Mouse (Mus musculus): ENCODE data around the gene Plekhg6. TPM values are rescaled to one million over a fixed set of nuclear protein-coding genes. Genes with fewer than 3 reads are reported as not detected.

Gene Plekhg6
- polyA plus RNA-seq, 1 experiment from 2014 or later, result 6.3 TPM

DNA sequence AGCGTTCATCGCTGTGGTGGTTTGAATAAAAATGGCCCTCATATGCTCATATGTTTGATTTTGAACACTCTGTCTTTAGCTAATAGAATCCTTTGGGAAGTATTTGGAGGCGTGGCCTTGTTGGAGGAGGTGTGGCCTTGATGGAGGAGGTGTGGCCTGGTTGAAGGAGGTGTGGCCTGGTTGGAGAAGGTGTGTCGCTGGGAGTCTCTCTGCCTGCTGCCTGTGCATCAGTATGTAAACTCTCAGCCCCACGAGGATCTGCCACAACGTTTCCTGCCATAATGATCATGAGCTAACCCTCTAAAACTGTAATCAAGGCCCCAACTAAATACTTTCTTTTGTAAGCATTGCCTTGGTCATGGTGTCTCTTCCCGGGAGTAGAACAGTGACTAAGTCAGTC, 26.6 kb upstream of the Plekhg6 start:
- Histone ChIP-seq H3K4me2 (ENCODE audit: low read depth, low read length) (no peak overlapping the region), H3K27ac (ENCODE audit: low read length) (no peak overlapping the region), H3K36me3 (ENCODE audit: control insufficient read depth, insufficient read depth, low read length) (no peaks in the 10 kb centered on the region), H3K27me3 (ENCODE audit: control insufficient read depth, insufficient read depth, low read length) (no peaks in the 10 kb centered on the region), H3K9me3 (replicated peaks; ENCODE audit: control insufficient read depth, low read length) (0 out of 2 replicates have a peak, but pooled peaks cover 4% of the 10 kb centered on the region), H3K4me3 (replicated peaks; ENCODE audit: low read length) (no peak overlapping the region), H3K9ac (ENCODE audit: low read length) (no peak overlapping the region), H3K4me1 (ENCODE audit: control insufficient read depth, insufficient read depth, low read length) (peaks cover 11% of the 10 kb centered on the region; the same call in 1 of the 2 replicates)
- 76% methylated on average over 7 of the region's 7 CpGs for WGBS
- ATAC-seq (ENCODE audit: insufficient read depth, low FRiP score), result no peak

GRCm38 (mm10) chr6:125405461-125406382, 25.1 kb upstream of the Plekhg6 start:
- 0 out of 2 replicates have a peak, but pooled peaks cover 4% of the 10 kb centered on the region for H3K9me3 ChIP-seq (replicated peaks; ENCODE audit: control insufficient read depth, low read length)
- 0 out of 2 replicates have a peak, but pooled peaks have one; percentile 7 for ATAC-seq (ENCODE audit: insufficient read depth, low FRiP score)
- no peak overlapping the region for H3K4me3 ChIP-seq (replicated peaks; ENCODE audit: low read length)
- no peaks in the 10 kb centered on the region for H3K27me3 ChIP-seq (ENCODE audit: control insufficient read depth, insufficient read depth, low read length)
- no peak overlapping the region for H3K27ac ChIP-seq (ENCODE audit: low read length)
- no peak overlapping the region for H3K4me2 ChIP-seq (ENCODE audit: low read depth, low read length)
- WGBS, result 57% methylated on average over 14 of the region's 14 CpGs
- H3K4me1 ChIP-seq (ENCODE audit: control insufficient read depth, insufficient read depth, low read length), result peaks cover 4% of the 10 kb centered on the region; the same call in 1 of the 2 replicates
- no peak overlapping the region for H3K9ac ChIP-seq (ENCODE audit: low read length)
- H3K36me3 ChIP-seq (ENCODE audit: control insufficient read depth, insufficient read depth, low read length), result no peaks in the 10 kb centered on the region

DNA sequence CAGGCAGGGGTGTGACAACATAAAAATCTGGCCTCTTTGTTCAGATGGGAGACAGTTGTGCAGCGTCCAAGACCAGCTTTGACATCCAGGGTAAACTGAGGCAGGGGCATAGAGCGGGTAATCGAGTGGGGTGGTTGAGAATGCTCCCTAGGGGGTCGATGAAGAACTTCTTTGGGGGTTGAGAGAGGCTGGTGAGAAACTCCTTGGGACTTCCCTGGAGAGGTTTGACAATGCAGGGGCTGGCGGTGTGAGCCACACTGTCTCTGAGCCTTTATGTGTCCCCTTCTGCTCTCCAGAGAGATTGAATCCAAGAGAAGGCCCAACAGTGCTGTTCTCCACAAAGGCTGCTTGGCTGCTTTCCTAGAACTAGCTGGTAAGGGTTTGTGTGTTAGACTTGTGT, 9.3 kb upstream of the Plekhg6 start:
- H3K27ac ChIP-seq (ENCODE audit: low read length), result no peak overlapping the region
- no peaks in the 10 kb centered on the region for H3K36me3 ChIP-seq (ENCODE audit: control insufficient read depth, insufficient read depth, low read length)
- 0 out of 2 replicates have a peak, but pooled peaks cover 4% of the 10 kb centered on the region for H3K4me1 ChIP-seq (ENCODE audit: control insufficient read depth, insufficient read depth, low read length)
- no peak overlapping the region for H3K9ac ChIP-seq (ENCODE audit: low read length)
- H3K4me2 ChIP-seq (ENCODE audit: low read depth, low read length), result no peak overlapping the region
- no peaks in the 10 kb centered on the region for H3K9me3 ChIP-seq (replicated peaks; ENCODE audit: control insufficient read depth, low read length)
- ATAC-seq (ENCODE audit: insufficient read depth, low FRiP score), result no peak
- no peaks in the 10 kb centered on the region for H3K27me3 ChIP-seq (ENCODE audit: control insufficient read depth, insufficient read depth, low read length)
- 90% methylated on average over 5 of the region's 5 CpGs for WGBS
- H3K4me3 ChIP-seq (replicated peaks; ENCODE audit: low read length), result no peak overlapping the region

DNA sequence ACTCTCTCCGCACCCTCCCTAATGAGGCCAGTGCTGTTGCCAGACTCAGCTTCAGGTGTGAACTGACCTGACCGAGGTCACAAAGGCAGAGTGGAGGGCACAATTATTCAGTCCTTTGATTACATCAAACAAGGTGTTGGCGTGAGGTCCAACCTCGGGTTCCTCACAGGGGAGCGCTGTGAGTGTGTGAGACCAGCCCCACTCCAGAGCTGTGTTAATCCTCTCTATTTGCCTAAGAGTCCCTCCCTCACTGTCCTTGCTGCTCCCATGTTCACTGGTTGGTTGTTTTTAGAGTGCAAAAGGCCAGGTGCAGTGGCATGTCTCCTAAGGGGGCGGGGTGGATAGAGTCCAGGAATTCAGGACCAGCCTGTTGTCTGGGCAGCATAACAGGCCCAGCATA, 5.5 kb upstream of the Plekhg6 start:
- Histone ChIP-seq H3K27ac (ENCODE audit: low read length) (peak overlapping the region; percentile 39; the same call in 1 of the 2 replicates), H3K27me3 (ENCODE audit: control insufficient read depth, insufficient read depth, low read length) (0 out of 2 replicates have a peak, but pooled peaks cover 2% of the 10 kb centered on the region), H3K9ac (ENCODE audit: low read length) (no peak overlapping the region), H3K36me3 (ENCODE audit: control insufficient read depth, insufficient read depth, low read length) (no peaks in the 10 kb centered on the region), H3K4me2 (ENCODE audit: low read depth, low read length) (no peak overlapping the region), H3K4me3 (replicated peaks; ENCODE audit: low read length) (no peak overlapping the region), H3K9me3 (replicated peaks; ENCODE audit: control insufficient read depth, low read length) (no peaks in the 10 kb centered on the region), H3K4me1 (ENCODE audit: control insufficient read depth, insufficient read depth, low read length) (0 out of 2 replicates have a peak, but pooled peaks cover 4% of the 10 kb centered on the region)
- WGBS, result 42% methylated on average over 6 of the region's 6 CpGs
- peak; percentile 27; the same call in 1 of the 2 replicates for ATAC-seq (ENCODE audit: insufficient read depth, low FRiP score)

- Histone ChIP-seq H3K27ac (ENCODE audit: low read length) (peak overlapping the region; percentile 39; the same call in 1 of the 2 replicates), H3K9ac (ENCODE audit: low read length) (no peak overlapping the region), H3K4me1 (ENCODE audit: control insufficient read depth, insufficient read depth, low read length) (peaks cover 10% of the 10 kb centered on the region; the same call in 1 of the 2 replicates), H3K4me2 (ENCODE audit: low read depth, low read length) (no peak overlapping the region), H3K36me3 (ENCODE audit: control insufficient read depth, insufficient read depth, low read length) (no peaks in the 10 kb centered on the region), H3K27me3 (ENCODE audit: control insufficient read depth, insufficient read depth, low read length) (peaks cover 8% of the 10 kb centered on the region; the same call in 1 of the 2 replicates), H3K4me3 (replicated peaks; ENCODE audit: low read length) (no peak overlapping the region), H3K9me3 (replicated peaks; ENCODE audit: control insufficient read depth, low read length) (no peaks in the 10 kb centered on the region)
- no peak for ATAC-seq (ENCODE audit: insufficient read depth, low FRiP score)
- WGBS, result 65% methylated on average over 11 of the region's 11 CpGs
Measured at GRCm38 (mm10) chr6:125385066-125385974, 4.7 kb upstream of the Plekhg6 start.

DNA sequence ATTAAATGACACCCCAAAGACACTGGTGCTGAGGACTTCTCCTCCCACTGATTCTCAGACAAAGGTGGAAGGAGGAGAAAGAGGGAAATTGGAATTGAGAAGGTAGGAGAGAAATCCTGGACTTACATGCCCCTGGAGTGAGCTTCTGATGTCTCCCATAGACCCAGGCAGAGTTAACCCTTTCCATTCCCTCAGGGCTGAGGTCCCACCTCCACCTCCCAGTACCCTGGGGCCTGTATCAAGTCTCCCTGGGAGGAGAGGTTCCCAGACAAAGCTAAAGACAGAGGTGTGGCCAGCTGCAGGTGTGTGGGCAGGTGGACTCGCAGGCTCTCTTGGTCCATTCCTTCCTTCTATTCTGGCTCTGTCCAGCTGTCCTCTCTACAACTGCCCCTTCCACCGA, 1.4 kb upstream of the Plekhg6 start:
- ATAC-seq (ENCODE audit: insufficient read depth, low FRiP score), result no peak
- H3K9me3 ChIP-seq (replicated peaks; ENCODE audit: control insufficient read depth, low read length), result no peaks in the 10 kb centered on the region
- H3K9ac ChIP-seq (ENCODE audit: low read length), result no peak overlapping the region
- 51% methylated on average over 2 of the region's 2 CpGs for WGBS
- H3K27me3 ChIP-seq (ENCODE audit: control insufficient read depth, insufficient read depth, low read length), result peaks cover 17% of the 10 kb centered on the region
- no peak overlapping the region for H3K4me3 ChIP-seq (replicated peaks; ENCODE audit: low read length)
- H3K27ac ChIP-seq (ENCODE audit: low read length), result no peak overlapping the region
- H3K4me2 ChIP-seq (ENCODE audit: low read depth, low read length), result no peak overlapping the region
- peaks cover 31% of the 10 kb centered on the region for H3K4me1 ChIP-seq (ENCODE audit: control insufficient read depth, insufficient read depth, low read length)
- H3K36me3 ChIP-seq (ENCODE audit: control insufficient read depth, insufficient read depth, low read length), result no peaks in the 10 kb centered on the region

DNA sequence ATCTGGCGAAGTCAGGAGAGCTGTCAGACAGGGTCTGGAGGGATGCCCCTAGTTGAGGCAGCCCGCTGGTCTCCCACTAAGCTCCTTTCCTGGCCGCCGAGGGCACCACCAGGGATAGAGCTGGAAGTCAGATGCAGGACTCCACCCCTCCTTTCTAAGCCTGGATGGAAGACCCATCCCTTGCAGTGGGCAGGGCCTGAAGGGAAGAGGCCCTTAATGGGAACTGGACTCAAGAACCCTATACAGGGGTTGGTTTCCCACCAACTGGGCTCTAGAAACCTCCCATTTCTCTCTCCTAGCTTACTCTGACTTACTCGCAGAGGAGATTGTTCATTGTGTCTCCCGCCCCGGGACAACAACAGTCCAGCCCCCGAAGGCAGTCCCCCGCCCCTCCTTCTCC, 812 bp downstream of the Plekhg6 start:
- ATAC-seq (ENCODE audit: insufficient read depth, low FRiP score), result no peak; the same call in 1 of the 2 replicates
- peaks cover 17% of the 10 kb centered on the region for H3K27me3 ChIP-seq (ENCODE audit: control insufficient read depth, insufficient read depth, low read length)
- H3K36me3 ChIP-seq (ENCODE audit: control insufficient read depth, insufficient read depth, low read length), result no peaks in the 10 kb centered on the region
- H3K27ac ChIP-seq (ENCODE audit: low read length), result no peak overlapping the region
- peaks cover 27% of the 10 kb centered on the region for H3K4me1 ChIP-seq (ENCODE audit: control insufficient read depth, insufficient read depth, low read length)
- 6% methylated on average over 8 of the region's 9 CpGs for WGBS
- H3K4me3 ChIP-seq (replicated peaks; ENCODE audit: low read length), result peak overlapping the region; percentile 54
- H3K9ac ChIP-seq (ENCODE audit: low read length), result peak overlapping the region; percentile 71
- H3K4me2 ChIP-seq (ENCODE audit: low read depth, low read length), result peak overlapping the region; percentile 82
- H3K9me3 ChIP-seq (replicated peaks; ENCODE audit: control insufficient read depth, low read length), result no peaks in the 10 kb centered on the region

- 28% methylated on average over 6 of the region's 6 CpGs for WGBS
- Histone ChIP-seq H3K4me3 (replicated peaks; ENCODE audit: low read length) (peak overlapping the region; percentile 2; the same call in 1 of the 2 replicates), H3K9me3 (replicated peaks; ENCODE audit: control insufficient read depth, low read length) (no peaks in the 10 kb centered on the region), H3K36me3 (ENCODE audit: control insufficient read depth, insufficient read depth, low read length) (no peaks in the 10 kb centered on the region), H3K4me1 (ENCODE audit: control insufficient read depth, insufficient read depth, low read length) (peaks cover 27% of the 10 kb centered on the region), H3K27me3 (ENCODE audit: control insufficient read depth, insufficient read depth, low read length) (peaks cover 17% of the 10 kb centered on the region), H3K27ac (ENCODE audit: low read length) (peak overlapping the region; percentile 89), H3K9ac (ENCODE audit: low read length) (peak overlapping the region; percentile 23; the same call in 1 of the 2 replicates), H3K4me2 (ENCODE audit: low read depth, low read length) (peak overlapping the region; percentile 40)
- ATAC-seq (ENCODE audit: insufficient read depth, low FRiP score), result no peak; the same call in 1 of the 2 replicates
Measured at GRCm38 (mm10) chr6:125378621-125379020, 2.0 kb downstream of the Plekhg6 start.

Data from stomach, embryonic 16.5 days (tissue).